Mouse (Mus musculus) neural tube, embryonic 10.5 days (tissue): ENCODE data around the gene Mlx.

Experiments used
- DNase-seq: peaks from one replicate; pipeline ENCODE4 v3.0.0-alpha.2; 2017; ENCODE audit warnings: low spot score; ENCODE audit errors: extremely low spot score

Gene Mlx

GRCm38 (mm10) chr11:101138536-101139181, 51.6 kb downstream of the Mlx start:
- peak; percentile 61 for DNase-seq

- no peak for DNase-seq
Measured at GRCm38 (mm10) chr11:101140164-101140819, 53.2 kb downstream of the Mlx start.

- DNase-seq, result no peak
Measured at GRCm38 (mm10) chr11:101141088-101141487, 54.0 kb downstream of the Mlx start.
